Mouse (Mus musculus) C2C12 (cell line): ENCODE measurements at regions not wholly inside any gene's neighbourhood (a gene's known extent, or its start where the extent isn't known, plus 50 kb on each side); places are given as distances from the start of the nearest gene placed in this dataset.

ENCODE experiments used
- CEBPB ChIP-seq: IDR thresholded peaks from one replicate; pipeline ENCODE4 v1.6.1; 2011; ENCODE audit warnings: low read depth, mild to moderate bottlenecking, control low read depth, moderate library complexity
- CTCF ChIP-seq: IDR thresholded peaks from one replicate; pipeline ENCODE4 v1.5.1; 2011; ENCODE audit not compliant: control insufficient read depth, insufficient read depth, insufficient read length
- MAX ChIP-seq: IDR thresholded peaks from one replicate; pipeline ENCODE4 v1.6.1; 2011; ENCODE audit warnings: mild to moderate bottlenecking, control low read depth
- MYOD1 ChIP-seq: IDR thresholded peaks from one replicate; pipeline ENCODE4 v1.6.1; 2011; ENCODE audit warnings: low read depth; ENCODE audit not compliant: control insufficient read depth, insufficient read length
- USF1 ChIP-seq: IDR thresholded peaks from one replicate; pipeline ENCODE4 v1.6.1; 2011; ENCODE audit warnings: low read depth, mild to moderate bottlenecking, control low read depth, moderate library complexity

- no peak for TF ChIP-seq CTCF
- TF ChIP-seq USF1: no peak
- TF ChIP-seq MAX: no peak
- no peak for TF ChIP-seq MYOD1
- no peak for TF ChIP-seq CEBPB
These were observed 1135.4 kb downstream of the Gsdmc2 start for GRCm38 (mm10) chr15:62709546-62709945.
